Mouse (Mus musculus) heart, adult 11 months (tissue): ENCODE measurements around the gene Nos1ap.
A peak's percentile ranks its signal among the peaks of the same experiment; 100 is the strongest.

Experiments
- DNase-seq: peaks from one replicate; pipeline ENCODE4 v3.0.0; 2022

The Nos1ap gene

DNA sequence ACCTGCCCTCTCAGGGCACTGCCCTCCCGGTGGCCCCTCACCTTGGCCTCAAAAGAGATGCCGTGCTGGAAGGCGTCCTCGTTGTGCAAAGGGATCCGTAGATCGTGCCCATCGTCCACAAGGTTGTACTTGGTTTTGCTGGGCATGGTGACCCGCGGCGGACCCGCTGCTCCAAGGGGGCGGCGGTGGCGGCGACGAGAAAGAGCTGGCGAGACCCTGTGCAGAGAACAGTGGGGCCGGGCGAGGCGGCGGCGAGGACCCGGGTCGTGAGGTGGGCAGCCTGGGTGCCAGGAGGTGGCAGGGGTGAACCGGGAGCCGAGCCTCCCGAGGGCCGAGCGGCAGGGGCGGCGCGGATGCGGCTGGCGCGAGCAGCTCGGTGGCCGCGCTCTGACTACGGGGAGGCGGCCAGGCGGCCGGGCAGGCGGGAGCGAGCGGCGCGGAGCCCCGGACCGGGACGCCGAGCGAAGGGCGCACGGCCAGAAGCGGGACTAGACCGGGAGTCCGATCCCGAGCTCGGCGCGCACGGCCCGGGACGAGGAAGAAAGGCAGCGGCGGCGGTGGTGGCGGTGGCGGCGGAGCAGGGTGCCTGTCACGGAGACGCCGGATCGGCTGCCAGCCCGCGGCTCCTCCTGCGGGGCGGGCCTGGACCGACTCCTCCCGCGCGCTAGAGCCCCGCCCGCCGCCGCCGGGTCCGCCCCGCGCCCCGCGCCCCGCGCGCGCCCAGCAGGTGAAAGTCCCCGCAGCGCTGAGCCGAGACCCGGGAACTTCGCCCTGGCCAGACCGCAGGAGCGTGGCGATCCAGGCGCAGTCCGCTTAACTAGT is at the start of gene Nos1ap:
Gene Nos1ap (minus strand): TSS at position 643 of the 822 bp plus-strand sequence.
- DNase-seq = peak; percentile 98

DNA sequence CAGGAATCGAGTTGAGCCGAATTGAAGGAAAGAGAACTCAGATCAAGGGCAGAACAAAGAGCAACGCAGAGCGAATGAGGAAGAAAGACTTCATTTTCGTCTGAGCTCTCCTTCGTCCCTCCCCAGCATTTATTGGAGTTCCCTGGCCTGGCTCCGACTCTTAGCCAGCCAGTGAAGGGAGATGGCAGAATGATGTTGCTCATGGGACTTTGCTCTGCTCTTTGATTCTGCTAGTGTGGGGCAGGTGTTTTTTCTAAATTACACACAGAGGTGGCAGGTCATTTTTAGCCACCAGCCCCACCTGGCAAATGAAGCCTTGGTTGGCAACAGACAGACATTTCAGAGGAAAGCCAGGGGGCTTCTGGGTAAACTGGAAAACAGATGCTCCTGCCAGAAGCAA is 49.3 kb upstream of the Nos1ap start:
- DNase-seq = no peak

DNA sequence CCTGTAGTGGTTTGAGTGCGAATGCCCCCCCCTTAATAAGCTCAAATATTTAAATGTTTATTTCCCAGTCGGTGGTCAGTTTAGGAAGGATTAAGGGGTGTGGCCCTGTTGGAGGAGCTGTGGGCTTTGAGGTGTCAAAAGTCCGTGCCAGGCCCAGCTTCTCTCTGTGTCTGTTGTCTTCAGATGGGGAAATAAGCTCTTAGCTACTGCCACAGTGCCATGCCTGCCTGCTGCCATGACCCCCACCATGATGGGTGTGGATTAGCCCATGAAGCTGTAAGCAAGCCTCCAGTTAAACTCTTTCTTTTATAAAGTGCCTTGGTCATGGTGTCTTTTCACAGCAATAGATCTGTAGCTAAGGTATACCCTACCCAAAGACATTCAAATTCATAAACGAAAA is 43.2 kb upstream of the Nos1ap start:
- no peak for DNase-seq

DNA sequence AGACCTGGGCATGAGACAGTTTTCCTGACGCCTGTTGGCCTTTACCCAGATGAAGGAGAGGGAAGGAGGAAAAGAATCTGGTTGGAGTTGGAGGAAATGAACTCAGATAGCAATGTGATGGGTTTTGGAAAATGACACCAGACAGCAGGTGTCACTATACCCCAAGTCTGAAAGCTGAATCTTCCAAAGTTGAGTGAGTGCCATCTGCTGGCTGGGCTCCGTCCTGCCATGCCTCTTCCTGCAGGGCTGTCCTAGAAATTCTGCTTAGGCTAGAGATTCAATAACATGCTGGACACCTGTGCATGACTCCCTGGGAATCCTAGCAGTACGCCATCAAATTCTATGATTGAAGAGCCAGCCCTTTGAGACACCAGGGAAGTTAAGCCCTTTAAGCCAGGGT is 42.7 kb upstream of the Nos1ap start:
- peak; percentile 94 for DNase-seq

DNA sequence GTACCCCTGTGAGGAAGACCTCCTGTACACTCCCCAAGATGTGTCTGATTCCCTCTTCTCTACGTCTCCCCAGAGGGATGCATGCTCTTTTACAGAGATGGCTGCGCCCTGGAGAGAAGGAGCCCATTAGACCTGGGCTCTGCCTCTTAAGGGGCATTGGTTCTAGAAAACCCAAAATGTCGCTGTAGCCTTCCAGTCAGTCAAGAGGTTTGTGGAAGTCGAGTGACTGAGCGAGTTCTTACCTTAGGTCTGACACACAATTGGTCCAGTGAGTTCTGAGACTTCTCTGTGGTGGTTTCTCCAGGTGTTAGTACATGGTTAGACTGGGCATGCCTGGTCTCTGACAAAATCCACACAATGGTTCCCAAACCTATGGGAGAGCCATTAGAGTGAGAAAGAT is 41.9 kb upstream of the Nos1ap start:
- no peak for DNase-seq

DNA sequence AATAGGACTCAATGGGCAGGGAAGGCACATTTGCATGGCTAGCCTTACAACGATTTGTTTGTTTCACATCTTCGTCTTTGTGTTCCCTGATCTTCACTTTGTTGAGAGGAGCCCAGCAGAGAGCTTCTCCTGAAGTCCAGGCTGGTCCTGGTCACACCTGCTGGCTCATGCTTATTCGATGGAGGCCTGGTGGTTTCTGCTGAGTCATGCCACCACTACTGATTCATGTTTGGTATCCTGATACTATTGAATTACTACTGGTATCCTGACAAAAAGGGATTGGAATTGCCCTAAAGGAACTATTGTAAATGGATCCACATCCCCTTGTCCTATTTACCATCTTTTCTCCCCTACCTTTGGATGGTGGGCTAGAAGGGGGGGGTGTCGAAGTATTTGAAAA is 40.8 kb upstream of the Nos1ap start:
- no peak for DNase-seq

DNA sequence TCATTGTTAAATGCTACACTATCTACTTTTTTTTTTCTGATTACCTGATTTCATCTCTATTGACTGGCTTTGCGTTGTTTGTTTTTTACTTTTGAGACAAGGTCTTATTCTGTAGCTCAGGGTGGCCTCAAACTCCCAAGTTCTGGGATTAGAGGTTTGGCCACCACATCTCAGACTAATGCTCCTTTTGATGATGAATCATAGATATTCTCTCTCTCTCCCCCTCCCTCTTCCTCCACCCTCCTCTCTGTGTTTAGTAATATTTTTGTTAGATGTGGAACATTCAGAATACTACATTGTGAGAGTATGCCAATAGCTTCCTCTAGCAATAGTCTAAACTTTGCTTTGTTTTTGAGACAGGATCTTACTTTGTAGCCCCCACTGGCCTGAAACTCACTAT is 33.8 kb upstream of the Nos1ap start:
- no peak for DNase-seq

DNA sequence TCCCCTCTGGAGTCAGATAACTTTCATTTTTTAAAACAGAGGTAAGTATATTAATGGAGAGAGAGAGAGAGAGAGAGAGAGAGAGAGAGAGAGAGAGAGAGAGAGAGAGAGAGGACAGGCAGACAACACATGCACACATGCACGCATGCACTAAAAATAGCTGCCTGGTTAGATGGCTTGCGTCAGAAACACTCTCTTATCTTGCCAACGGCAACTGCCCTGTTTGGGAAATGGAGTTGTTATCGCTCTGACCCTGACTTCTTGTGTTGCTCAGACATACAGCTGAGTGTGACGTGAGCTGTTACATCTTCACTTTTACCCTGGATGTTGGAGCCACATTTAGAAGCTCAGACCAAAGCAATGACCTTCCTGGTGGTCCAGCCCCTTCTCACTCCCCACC is 33.3 kb upstream of the Nos1ap start:
- DNase-seq = peak; percentile 95

DNA sequence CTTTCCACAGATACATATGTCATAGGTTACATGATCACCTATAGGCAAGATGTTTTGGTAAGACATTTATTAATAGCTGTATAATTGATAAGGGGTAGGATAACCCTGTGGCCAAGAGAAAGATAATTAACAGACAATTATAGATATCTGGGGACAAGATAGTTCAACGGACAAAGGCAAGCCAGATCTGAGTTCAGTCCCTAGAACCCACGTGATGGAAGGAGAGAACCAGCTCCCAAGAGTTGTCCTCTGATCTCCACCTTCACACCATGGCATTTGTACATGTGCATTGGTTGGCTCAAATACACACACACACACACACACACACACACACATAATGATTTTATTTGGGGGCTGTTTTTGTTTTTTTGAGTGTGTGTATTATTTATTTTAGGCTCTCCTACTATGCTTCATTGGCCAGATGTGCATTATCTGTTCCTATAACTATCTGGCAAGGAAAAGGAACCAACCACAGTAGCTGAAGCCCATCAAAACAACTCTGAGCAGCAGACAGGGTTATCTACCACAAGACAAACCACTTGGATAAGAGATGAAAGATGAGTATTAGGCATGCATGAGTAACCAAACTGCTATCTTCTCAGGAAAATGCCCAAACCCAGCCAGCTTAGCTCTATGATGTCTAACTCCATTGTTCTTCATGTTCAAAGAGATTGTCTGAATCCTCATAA is 30.2 kb upstream of the Nos1ap start:
- no peak for DNase-seq

DNA sequence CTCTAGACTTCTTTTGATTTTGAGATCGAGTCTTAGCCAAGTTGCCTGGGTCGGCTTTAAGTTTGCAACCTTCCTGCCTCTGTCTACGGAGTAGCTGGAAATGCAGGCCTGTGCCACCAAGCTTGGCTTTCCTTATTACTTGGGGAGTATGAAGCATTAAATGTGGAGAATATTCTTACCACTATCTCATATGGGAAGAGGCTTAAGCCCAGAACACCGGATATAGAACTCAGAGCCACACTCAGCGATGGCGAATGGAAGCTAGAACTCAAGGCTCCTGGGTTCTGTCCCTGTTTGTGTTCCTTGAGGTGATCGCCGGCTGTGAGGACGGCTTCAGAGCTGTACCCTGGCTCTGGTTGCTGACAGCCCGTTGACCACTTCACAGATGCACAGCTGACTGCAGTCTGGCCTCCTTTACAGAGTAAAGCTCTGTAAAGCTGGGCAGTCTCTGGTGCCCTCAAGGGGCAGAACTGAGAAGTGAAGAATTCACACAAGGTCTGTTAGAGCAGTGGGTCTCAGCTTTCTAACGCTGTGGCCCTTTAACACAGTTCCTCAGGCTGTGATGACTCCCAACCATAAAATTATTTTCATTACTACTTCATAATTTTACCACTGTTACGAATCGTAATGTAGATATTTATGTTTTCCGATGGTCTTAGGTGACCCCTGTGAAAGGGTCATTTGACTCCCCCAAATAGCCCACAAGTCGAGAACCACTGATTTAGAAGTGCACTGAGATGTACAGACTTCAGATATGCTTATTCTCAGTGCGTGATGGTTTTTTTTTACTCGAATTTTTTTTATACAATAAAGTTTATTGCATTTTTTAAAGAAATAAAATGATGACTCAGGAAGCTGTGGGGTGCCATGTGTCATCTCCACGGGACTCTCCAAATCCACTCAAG is 23.6 kb upstream of the Nos1ap start:
- no peak for DNase-seq

DNA sequence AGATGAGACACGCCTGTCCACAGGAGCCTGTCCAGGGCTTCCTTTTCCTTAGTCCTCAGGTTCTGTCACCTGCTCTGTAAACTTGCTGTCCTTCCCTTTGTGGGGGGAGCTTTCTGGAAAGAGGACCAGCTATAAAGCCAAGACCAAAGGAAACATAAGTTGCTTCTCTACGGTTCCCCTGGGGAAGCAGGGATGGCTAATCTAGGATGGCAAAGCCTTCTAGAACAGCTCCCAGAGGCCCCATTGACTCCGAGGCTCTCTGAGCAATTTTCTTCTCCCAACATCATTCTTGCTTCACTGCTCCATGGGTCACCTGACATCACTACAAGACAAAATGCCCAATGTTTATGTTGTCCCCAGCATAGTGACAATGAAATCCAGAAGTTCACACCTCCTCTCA is 22.0 kb upstream of the Nos1ap start:
- DNase-seq = no peak

DNA sequence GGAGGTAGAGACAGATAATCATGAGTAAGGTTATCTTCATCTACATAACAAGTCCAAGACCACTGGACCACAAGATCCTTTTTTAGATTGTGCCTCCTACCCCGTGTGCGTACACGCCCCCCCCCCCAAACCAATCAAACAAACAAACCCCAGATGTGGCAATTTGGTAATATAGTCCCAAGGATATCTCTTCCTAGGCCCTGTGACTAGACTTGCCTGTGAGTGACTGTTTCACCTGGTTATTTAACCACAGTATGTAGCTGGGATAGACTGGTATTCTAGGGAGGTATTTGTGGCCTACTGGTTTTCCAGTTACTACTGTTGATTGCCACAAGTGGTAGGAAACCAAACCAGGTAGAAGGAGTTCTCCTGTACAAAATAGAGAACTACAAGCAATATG is 21.0 kb upstream of the Nos1ap start:
- no peak for DNase-seq

DNA sequence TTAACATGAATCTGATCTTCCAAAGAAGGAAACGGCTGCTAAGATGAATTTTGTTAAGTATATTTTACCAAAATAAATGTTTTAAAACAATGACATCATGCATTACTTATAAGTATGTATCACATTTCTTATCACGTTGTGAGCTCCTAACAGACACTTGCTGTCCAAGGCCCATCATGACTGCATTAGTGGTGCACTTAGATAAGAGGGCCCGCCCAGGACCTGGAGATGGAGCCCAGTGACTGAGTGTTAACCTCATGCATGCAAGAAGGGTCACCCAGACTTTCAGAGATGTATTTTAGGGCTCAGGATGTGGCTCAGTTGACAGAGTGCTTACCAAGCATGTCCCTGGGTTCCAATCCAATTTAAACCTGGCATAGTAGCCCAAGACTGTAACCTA is 20.6 kb upstream of the Nos1ap start:
- no peak for DNase-seq

DNA sequence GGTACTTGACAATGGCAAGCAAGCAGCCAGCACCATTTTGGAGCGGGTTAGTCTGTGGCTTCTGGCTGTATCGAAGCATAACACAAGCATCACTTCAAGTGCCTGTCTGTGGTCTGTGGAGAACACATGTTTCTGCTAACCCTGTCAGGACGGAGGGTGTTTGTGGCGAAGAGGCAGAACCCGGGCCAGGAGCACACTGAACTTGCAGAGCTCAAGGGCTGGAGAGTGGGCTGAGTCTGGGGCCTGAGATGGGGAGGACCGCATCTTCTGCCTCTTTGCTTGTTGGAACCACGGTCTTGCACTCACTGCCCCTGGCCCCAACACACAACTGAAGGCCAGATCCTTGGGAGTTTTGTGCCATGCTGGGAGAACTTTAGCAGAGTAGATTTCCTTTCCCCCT is 20.2 kb upstream of the Nos1ap start:
- DNase-seq = no peak

DNA sequence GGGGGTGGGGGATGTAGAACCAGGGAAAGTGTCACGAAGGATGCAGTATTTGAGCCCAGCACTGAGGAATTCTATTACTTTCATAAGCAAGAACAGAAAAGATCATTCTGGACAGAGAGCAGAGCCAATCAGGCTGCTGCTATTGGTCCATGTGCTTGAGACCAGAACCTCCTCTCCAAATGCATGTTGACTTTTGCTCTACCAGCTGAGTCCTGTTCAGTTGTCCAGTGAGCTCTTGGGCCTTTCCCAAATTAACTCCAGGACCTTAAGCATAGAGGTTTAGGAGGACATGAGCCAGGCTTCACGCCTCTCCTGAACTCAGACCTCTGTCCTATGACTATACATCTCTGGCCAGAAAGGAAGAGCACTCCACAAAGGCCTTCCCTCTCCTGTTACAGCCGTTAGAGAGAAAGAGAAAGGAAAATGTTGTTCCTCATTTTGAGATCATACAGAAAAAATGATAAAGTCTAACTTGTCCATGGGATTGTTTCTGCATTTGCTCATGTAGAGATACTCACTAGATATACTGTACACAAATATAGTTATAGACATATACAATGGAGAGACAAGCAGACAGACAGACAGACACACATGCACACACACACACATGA is 18.9 kb upstream of the Nos1ap start:
- DNase-seq = no peak

DNA sequence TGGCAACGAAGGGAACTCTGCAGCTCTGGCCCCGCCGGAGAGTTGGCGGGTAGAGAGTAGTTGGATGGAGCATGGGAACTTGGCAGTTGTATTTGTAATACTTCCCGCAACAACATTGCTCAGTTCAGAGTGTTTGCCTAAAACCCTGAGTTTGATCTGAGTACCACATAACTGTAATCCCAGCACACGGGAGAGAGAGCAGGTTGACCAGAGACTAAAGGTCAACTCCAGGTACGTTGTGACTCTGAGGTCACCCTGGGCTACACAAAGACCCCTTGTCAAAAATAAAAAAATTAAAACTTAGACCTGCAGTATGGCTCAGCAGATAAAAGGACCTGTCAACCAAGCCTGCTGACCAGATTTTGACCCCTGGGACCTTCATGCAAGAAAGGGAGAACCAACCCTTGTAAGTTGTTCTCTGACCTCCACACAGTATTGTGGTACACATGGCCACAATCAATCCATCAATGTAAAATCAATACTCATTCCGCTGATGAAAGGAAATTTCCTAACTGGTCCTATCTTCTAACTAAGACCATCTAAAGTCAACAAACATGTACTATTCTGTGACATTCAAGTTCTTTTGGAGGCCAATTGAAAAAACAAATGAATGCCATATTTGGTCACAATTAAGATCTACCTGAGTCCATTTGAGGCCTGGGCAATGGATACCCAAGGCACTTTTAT is 17.7 kb upstream of the Nos1ap start:
- no peak for DNase-seq

DNA sequence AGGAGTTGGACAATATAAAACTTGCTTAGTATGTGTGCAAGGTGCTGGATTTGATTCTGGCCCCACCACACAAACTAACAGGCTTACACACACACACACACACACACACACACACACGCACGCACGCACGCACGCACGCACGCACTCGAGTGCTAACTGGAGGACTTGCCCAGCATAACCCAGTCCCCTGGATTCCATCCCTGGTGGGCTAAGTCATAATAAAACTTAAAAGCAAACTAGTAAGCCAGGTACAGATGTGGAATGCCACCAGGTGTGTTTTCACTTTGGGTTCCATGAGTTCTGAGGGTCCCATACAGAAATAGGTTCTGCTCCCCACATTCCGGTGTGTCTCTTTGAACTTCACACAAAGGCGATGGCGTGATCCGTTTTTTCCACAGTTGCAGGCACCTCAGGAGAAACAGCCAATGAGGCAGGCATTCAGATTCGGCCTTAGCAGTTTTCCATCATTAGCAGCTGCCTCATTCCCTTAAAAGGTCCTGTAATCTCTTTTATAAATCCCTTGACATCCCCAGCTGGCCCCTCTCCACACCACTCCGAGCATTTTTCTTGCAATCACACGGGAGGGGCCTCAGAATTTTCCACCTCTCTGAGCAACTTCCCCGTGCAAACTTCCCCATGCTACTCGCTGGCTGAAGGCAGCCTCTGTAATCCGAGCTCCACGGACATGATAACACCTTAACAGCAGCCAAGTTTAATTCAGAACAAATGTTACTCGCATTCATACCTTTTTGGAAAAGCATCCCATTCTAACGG is 15.8 kb upstream of the Nos1ap start:
- DNase-seq = no peak

DNA sequence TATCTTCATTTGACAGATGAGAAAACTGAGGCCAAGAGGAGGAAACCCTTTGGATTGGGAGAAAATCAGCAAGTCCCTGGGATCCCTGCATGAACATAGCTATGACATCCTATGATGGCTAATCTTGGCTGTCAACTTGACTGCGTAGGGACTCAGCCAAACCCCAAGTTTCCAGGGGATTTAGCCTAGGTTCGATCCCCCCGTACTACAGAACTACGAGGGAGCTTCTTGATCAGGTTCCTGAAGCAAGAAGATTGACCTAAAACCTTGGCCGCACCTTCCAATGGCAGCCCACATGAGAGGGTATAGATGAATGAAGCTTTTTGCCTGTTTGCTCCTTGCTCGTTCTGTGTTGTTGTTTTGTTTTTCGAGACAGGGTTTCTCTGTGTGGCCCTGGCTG is 4.9 kb upstream of the Nos1ap start:
- DNase-seq = peak; percentile 61

DNA sequence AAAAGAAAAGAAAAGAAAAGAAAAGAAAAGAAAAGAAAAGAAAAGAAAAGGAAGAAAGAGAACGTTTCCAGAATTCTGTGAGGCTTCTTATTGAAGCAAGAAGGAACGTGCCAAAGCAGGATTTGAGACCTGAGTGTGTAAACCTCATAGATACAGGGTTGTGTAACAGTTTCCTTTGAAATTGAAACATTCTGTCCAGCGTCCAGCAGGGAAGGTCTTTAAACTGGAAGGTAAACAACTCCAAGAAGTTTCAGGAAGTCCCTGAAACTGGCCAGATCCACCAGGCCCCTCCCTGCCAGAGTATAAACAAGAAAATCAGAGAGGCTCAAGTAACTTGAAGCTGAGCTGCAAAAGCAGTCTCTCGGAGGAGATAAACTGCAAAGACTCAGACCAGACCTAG is 870 bp upstream of the Nos1ap start:
- peak; percentile 85 for DNase-seq

DNA sequence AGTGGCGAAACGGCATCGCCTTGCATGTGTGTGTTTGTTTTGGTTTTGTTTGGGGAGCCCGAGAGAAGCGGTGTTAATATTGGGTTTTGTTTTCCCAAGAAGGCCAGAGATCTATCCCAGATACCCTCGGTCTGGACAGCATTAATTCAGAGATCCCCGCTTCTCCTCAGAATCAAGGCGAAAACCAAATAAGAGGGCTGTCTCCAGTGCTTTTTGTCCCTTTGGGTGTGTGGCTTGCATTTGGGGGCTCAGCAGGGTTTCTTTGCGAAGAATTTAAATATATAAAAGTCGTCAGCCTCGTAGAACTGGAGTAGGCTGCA is 340 bp upstream of the Nos1ap start:
- DNase-seq = no peak

DNA sequence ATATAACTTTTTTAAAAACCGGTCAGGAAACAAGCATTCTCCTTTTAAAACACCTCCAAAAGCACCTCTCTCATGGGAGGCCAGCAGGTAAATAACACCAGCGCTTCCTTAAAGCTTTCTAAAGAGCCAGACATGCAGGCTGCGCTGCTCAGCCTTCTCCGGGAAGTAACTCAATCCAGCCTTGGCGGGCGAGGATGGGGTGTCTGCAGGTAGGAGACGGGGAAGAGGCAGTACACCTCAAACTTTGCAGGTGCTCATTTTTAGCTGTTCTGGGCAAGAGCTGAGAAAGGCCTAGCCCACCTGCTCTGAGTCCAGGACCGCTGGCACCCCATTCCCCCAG is 812 bp downstream of the Nos1ap start:
- no peak for DNase-seq

DNA sequence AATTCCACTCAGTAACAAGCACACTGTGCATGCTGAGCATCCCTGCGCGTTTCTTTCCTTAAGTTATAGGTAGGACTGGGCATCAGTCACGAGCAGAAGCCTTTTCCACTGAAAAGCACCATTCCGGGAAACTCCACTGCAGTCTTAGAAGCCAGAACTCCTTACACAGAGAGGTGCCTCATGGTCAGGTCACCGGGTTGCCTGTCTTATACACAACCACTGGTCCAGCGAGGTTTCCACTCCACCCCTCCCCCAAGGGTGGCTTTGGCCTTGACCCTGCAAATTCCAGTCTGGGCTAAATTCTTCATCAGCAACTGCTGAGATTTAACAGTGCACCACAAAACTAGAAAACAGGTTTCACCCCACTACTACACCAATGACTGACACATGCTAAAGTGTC is 1.3 kb downstream of the Nos1ap start:
- peak; percentile 83 for DNase-seq
